Mouse (Mus musculus): ENCODE measurements around the gene Pde4c. TPM values are rescaled to one million over a fixed set of nuclear protein-coding genes. Genes with fewer than 3 reads are reported as not detected.
A peak's percentile ranks its signal among the peaks of the same experiment; 100 is the strongest.

Gene Pde4c
- polyA plus RNA-seq, 1 experiment from 2014 or later: 0.19 TPM

DNA sequence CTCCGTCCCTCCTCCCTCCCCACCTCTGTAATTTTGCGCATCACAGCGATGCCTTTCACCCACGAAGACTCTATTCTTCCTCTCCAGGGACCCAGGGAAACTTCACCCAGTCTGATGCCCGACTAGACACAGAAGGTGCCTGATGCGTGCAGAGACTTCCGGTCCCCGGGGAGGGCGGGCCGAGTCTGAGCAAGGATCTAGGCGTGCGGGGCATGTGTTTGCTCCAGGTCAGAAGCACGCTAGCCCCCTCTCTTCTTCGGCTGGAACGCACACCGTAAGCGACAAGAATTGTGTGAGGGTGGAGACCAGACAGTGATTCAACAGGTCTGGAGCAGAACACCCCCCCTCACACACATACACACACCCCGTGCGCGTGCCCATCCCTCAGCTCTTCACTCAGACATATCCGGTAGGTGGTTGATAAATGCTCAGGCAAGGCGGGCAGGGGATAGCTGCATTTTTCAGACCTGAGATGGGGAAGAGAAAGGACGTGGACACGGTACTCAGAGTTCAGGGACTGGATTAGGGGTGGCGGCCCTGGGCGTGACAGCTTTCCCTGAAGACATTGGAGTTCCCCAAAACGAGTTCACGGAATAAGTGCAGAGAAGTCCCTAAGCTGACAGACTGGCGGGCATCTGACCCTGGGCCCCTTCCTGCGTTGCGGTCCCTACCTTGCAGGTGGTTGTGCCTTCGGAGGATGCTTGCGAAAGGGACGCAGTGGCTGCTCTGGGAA, 42.5 kb downstream of the Pde4c start:
- Histone ChIP-seq H3K27ac (no peak overlapping the region), H3K4me3 (peak overlapping the region; percentile 20), H3K4me2 (replicated peaks) (peak overlapping the region; percentile 59), H3K36me3 (peaks cover 33% of the 10 kb centered on the region), H3K9ac (peak overlapping the region; percentile 45), H3K9me3 (no peaks in the 10 kb centered on the region), H3K4me1 (peaks cover 18% of the 10 kb centered on the region), H3K27me3 (replicated peaks) (peaks cover 2% of the 10 kb centered on the region; the same call in 1 of the 2 replicates)
- WGBS: 2% methylated on average over 34 of the region's 34 CpGs
- ATAC-seq (ENCODE audit: low FRiP score, low read depth): no peak

DNA sequence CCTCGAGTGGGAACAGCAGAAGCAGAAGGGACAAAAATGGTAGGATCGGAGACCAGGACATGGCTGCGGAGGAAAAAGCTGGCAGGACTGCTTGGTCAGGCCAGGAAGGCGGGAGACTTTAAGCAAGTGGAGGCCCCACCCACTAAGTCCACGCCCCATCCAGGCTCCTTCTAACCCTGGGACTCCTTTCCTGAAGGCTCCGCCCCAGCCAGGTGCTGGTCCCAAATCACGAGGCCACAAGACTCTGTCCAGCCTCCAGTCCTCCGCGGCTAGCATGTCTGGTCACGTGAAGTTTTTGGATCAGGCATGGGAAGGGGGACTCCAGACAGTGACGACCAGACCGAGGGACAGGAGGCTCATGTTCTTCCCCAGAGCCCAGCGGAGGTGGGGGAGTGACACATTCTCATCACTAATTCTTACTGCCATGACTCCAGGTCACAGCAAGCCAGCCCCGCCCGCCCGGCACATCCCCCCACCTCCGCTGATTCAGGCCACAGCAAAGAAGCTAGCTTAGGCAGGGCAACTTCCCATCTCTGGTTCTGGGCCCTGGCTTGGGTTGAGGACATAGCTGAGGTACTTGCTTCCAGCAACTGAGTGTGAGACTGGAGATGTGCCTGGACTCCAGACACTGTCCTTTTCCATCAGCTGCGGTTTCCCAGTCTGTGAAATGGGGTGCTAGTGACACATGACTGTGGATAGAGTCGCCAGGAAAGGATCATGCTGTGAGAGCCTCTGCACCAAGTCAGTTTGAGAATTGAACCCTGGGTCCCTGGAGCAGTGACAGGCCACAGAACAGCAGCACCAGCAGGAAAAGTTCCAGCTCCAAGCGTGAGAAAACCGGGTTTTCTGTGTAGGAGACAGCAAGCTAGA, 43.3 kb downstream of the Pde4c start:
- H3K4me1 ChIP-seq: peaks cover 15% of the 10 kb centered on the region
- H3K4me3 ChIP-seq: peak overlapping the region; percentile 20
- 0 out of 2 replicates have a peak, but pooled peaks have one; percentile 21 for ATAC-seq (ENCODE audit: low FRiP score, low read depth)
- WGBS: 9% methylated on average over 21 of the region's 21 CpGs
- H3K27ac ChIP-seq: no peak overlapping the region
- H3K27me3 ChIP-seq (replicated peaks): peaks cover 2% of the 10 kb centered on the region; the same call in 1 of the 2 replicates
- peaks cover 41% of the 10 kb centered on the region for H3K36me3 ChIP-seq
- H3K9me3 ChIP-seq: no peaks in the 10 kb centered on the region
- H3K9ac ChIP-seq: peak overlapping the region; percentile 45
- peak overlapping the region; percentile 59 for H3K4me2 ChIP-seq (replicated peaks)

DNA sequence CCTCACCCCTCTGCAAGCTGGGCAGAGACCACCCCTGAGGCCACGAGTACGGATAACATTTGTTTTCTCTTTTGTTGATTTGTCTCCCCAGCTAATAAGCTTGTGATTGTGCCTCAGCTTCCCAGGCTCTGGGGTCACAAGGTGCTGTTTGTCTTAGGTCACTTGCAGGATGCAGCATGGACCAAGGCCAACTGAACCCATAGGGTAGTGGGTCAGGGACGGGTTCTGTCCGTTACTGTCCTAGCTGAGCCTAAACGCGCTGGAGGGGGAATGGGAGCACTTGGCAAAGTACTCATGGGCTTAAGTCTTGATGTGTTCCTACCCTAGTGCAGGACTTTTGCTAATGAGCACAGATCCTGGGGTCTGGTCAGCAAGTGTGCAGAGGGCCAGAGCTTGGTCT, 44.0 kb downstream of the Pde4c start:
- WGBS: 86% methylated on average over 6 of the region's 6 CpGs
- Histone ChIP-seq H3K4me3 (no peak overlapping the region), H3K9ac (no peak overlapping the region), H3K4me2 (replicated peaks) (no peak overlapping the region), H3K27ac (no peak overlapping the region), H3K9me3 (no peaks in the 10 kb centered on the region), H3K4me1 (peaks cover 15% of the 10 kb centered on the region), H3K27me3 (replicated peaks) (peaks cover 2% of the 10 kb centered on the region; the same call in 1 of the 2 replicates), H3K36me3 (peaks cover 48% of the 10 kb centered on the region)
- no peak for ATAC-seq (ENCODE audit: low FRiP score, low read depth)

DNA sequence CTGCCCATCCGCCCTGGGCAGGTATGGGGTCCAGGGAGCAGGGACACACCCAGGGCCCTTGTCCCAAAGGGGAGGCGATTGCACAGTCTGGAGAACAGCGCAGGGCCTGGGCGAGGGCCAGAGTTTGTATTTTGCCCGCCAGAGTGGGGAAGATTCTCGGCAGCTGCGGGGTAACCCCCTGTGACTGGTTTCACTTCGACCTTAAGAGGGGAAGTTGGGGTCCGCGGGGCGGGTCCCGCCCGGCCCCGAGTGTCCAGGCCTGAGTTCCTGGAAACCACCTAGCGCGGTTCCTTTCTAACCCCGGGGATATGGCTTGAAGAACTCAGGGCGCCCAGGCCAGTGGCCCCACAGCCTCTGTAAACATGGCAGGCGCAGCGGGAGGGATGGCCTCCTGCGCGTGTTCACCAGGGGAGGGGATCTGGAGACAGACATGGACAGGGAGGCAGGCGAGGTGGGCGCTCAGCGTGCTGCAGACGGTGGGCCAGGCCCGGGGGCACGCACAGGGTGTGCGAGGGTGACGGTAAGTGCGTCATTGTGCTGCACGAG, 44.8 kb downstream of the Pde4c start:
- H3K36me3 ChIP-seq: peaks cover 56% of the 10 kb centered on the region

DNA sequence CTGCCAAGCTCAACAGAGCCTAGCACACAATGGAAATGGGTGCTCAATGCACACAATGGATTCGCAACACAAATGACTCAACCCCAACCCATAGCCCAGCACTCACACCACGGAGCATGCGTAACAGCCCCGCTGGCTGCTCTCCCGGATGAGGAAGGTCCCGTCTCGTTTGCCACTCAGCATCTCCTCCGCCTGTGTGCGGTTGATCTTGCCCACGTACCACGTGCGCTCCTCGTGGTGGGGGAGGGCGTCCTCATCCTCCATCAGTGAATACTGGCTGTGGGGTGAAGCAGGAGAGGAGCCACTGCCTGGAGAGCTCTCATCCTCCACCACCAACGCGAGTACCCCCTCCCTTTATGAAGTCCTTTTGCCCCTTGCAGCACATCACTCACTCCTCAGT, 45.4 kb downstream of the Pde4c start:
- WGBS: 87% methylated on average over 16 of the region's 16 CpGs
- Histone ChIP-seq H3K36me3 (peaks cover 63% of the 10 kb centered on the region), H3K4me2 (replicated peaks) (no peak overlapping the region), H3K27ac (no peak overlapping the region), H3K9me3 (no peaks in the 10 kb centered on the region), H3K4me3 (no peak overlapping the region), H3K9ac (no peak overlapping the region), H3K27me3 (replicated peaks) (peaks cover 2% of the 10 kb centered on the region; the same call in 1 of the 2 replicates), H3K4me1 (peaks cover 23% of the 10 kb centered on the region)
- ATAC-seq (ENCODE audit: low FRiP score, low read depth): 0 out of 2 replicates have a peak, but pooled peaks have one; percentile 2

More for the DNA sequence above, 44.8 kb downstream of the Pde4c start:
- Histone ChIP-seq H3K4me1 (peaks cover 16% of the 10 kb centered on the region), H3K9ac (no peak overlapping the region), H3K4me3 (no peak overlapping the region), H3K27me3 (replicated peaks) (peaks cover 2% of the 10 kb centered on the region; the same call in 1 of the 2 replicates), H3K27ac (no peak overlapping the region), H3K4me2 (replicated peaks) (no peak overlapping the region), H3K9me3 (no peaks in the 10 kb centered on the region)
- no peak for ATAC-seq (ENCODE audit: low FRiP score, low read depth)
- 94% methylated on average over 32 of the region's 32 CpGs for WGBS

DNA sequence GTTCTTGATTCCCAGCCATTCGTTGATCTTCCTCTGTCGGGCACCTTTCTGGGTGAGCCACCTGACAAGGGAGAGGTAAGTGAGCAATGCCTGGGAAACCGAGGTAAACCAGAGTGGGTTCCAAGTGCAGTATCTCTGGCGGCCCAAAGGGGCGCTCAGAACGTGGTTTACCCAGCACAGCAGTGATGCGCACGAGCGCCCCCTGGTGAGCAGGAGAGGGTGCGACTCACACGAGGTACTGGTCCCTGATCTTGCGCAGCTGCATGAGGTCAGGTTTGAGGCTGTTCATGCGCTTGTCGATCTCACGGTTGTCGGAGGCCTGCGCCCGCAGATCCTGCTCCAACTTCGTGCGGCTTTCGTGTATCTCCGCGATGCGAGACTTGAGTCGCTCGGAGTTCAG, 45.8 kb downstream of the Pde4c start:
- Histone ChIP-seq H3K9me3 (no peaks in the 10 kb centered on the region), H3K27me3 (replicated peaks) (peaks cover 2% of the 10 kb centered on the region; the same call in 1 of the 2 replicates), H3K4me2 (replicated peaks) (no peak overlapping the region), H3K4me3 (no peak overlapping the region), H3K4me1 (peaks cover 27% of the 10 kb centered on the region), H3K9ac (0 out of 2 replicates have a peak overlapping the region, but pooled peaks have one; percentile 33), H3K27ac (no peak overlapping the region), H3K36me3 (peaks cover 67% of the 10 kb centered on the region)
- WGBS: 8% methylated on average over 26 of the region's 26 CpGs
- ATAC-seq (ENCODE audit: low FRiP score, low read depth): peak; percentile 69; the same call in 1 of the 2 replicates

DNA sequence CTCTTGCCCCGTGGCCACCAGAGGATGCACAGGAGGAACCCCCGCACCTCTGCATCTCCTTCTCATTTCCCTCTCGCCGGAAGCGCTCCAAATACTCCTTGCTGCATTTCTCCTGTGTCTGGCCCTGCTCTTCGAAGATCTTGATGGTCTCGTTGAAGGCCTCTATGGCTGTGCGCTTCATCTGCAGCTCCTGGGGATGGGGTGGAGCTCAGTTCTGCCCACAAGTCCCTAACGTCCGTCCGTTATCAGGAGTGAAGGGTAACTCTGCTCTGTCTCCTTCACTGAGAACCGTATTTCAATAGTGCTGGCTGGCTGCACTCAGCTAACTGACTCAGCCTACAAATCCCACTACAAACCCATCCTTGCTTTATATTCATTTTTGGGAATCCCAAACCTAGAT, 46.3 kb downstream of the Pde4c start:
- no peak for ATAC-seq (ENCODE audit: low FRiP score, low read depth)
- H3K9me3 ChIP-seq: no peaks in the 10 kb centered on the region
- H3K4me2 ChIP-seq (replicated peaks): no peak overlapping the region
- 0 out of 2 replicates have a peak overlapping the region, but pooled peaks have one; percentile 33 for H3K9ac ChIP-seq
- H3K4me3 ChIP-seq: no peak overlapping the region
- H3K36me3 ChIP-seq: peaks cover 71% of the 10 kb centered on the region
- peaks cover 2% of the 10 kb centered on the region; the same call in 1 of the 2 replicates for H3K27me3 ChIP-seq (replicated peaks)
- H3K27ac ChIP-seq: no peak overlapping the region
- WGBS: 73% methylated on average over 12 of the region's 12 CpGs
- H3K4me1 ChIP-seq: peaks cover 32% of the 10 kb centered on the region

DNA sequence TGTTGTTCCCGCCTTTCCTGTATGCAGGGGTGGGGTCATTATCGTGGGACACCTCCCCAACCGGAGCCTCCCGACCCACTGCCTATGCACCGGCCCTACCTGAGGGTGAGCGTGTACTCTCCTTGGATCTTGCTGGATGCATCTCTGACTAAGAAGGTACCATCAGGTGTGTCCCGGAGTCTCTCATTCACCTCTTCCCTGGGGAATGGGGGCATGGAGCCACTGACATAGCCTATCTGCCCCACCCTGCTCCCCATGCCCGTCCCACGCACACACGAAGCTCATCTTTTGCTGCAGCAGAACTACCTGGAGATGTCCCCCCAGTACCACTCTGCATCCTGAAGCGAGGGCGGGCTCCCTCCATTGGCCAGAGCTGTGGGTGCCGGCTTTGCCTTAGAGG, 47.2 kb downstream of the Pde4c start:
- Histone ChIP-seq H3K4me3 (no peak overlapping the region), H3K4me1 (peaks cover 40% of the 10 kb centered on the region), H3K36me3 (peaks cover 71% of the 10 kb centered on the region), H3K9me3 (no peaks in the 10 kb centered on the region), H3K27ac (no peak overlapping the region), H3K27me3 (replicated peaks) (peaks cover 2% of the 10 kb centered on the region; the same call in 1 of the 2 replicates), H3K9ac (no peak overlapping the region), H3K4me2 (replicated peaks) (no peak overlapping the region)
- no peak for ATAC-seq (ENCODE audit: low FRiP score, low read depth)
- WGBS: 93% methylated on average over 13 of the region's 13 CpGs

DNA sequence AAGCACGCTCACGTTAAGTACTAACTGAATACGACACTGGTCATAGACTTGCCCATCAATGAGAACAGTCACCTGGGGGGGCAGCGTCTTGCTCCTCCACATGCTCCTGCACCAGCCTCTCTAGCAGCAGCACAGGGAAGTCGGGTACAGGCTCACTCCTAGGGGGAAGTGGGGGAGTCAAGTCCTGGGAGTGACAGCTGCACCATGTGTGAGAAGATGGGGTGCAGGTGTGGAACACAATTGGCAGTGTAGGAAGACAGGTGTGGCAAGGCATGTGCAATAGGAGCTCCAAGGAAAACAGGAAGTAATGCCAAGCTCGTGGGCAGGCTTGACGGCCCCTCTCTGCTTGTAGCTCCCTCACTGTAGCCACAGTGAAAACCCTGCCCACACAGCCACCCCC, 47.7 kb downstream of the Pde4c start:
- no peak for ATAC-seq (ENCODE audit: low FRiP score, low read depth)
- peaks cover 71% of the 10 kb centered on the region for H3K36me3 ChIP-seq
- H3K9me3 ChIP-seq: no peaks in the 10 kb centered on the region
- 94% methylated on average over 7 of the region's 7 CpGs for WGBS
- H3K4me2 ChIP-seq (replicated peaks): no peak overlapping the region
- H3K27ac ChIP-seq: no peak overlapping the region
- H3K27me3 ChIP-seq (replicated peaks): peaks cover 2% of the 10 kb centered on the region; the same call in 1 of the 2 replicates
- no peak overlapping the region for H3K4me3 ChIP-seq
- peaks cover 38% of the 10 kb centered on the region for H3K4me1 ChIP-seq
- no peak overlapping the region for H3K9ac ChIP-seq

DNA sequence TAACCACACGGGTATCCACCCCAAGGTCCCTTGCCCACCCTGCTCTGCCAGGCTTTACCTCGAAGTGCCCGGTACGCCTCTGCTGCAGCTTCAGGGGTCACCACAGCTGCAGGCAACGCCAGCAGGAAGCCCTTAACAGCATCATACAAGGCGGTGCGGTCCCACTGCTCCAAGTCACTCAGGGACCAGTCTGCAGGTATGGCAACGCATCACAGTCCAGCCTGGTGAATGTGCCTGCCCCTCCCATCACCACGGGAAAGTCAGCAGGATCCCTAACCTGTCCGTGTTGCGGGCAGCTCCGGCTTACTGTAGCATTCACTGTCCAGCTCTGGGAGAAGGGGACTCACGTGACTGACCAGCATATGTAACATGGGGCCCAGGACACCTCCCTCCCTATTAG, 48.6 kb downstream of the Pde4c start:
- H3K4me2 ChIP-seq (replicated peaks): no peak overlapping the region
- 0 out of 2 replicates have a peak overlapping the region, but pooled peaks have one; percentile 5 for H3K9ac ChIP-seq
- H3K27ac ChIP-seq: no peak overlapping the region
- H3K9me3 ChIP-seq: no peaks in the 10 kb centered on the region
- H3K36me3 ChIP-seq: peaks cover 71% of the 10 kb centered on the region
- ATAC-seq (ENCODE audit: low FRiP score, low read depth): no peak
- H3K27me3 ChIP-seq (replicated peaks): peaks cover 2% of the 10 kb centered on the region; the same call in 1 of the 2 replicates
- H3K4me1 ChIP-seq: peaks cover 30% of the 10 kb centered on the region
- no peak overlapping the region for H3K4me3 ChIP-seq
- 94% methylated on average over 13 of the region's 13 CpGs for WGBS

DNA sequence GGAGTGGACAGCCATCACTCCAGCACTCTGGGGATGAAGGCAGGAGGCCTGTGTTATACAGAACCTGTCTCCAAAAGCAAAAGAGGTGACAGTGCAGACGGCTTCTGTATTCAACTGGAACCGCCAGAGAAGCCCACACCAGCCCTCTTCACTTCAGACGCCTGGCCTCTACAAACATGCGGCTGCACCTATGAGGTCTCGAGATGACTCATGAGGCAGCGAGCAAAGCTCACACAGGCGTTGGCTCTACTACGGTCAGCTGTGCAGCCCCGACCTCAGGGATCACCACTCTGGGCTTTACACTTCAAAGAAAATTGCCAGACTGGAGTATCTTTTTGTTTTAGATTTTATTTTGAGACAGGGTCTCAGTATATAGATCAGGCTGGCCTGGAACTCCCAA, 49.4 kb downstream of the Pde4c start:
- H3K4me1 ChIP-seq: peaks cover 34% of the 10 kb centered on the region
- 0 out of 2 replicates have a peak overlapping the region, but pooled peaks have one; percentile 13 for H3K9ac ChIP-seq
- 89% methylated on average over 9 of the region's 9 CpGs for WGBS
- H3K36me3 ChIP-seq: peaks cover 66% of the 10 kb centered on the region
- ATAC-seq (ENCODE audit: low FRiP score, low read depth): no peak
- H3K4me3 ChIP-seq: no peak overlapping the region
- H3K9me3 ChIP-seq: no peaks in the 10 kb centered on the region
- H3K27ac ChIP-seq: no peak overlapping the region
- H3K27me3 ChIP-seq (replicated peaks): no peaks in the 10 kb centered on the region; the same call in 1 of the 2 replicates
- H3K4me2 ChIP-seq (replicated peaks): 0 out of 2 replicates have a peak overlapping the region, but pooled peaks have one; percentile 92
